Mouse (Mus musculus) bone marrow, adult 2 months (tissue): ENCODE results near the gene Sypl.

Source experiments
- CTCF ChIP-seq: fragments of 200-500 bp; IDR thresholded peaks from 2 replicates; pipeline ENCODE4 v1.5.1; 2011; ENCODE audit warnings: low read length, control low read depth; ENCODE audit not compliant: control insufficient read depth, insufficient read depth
- POLR2A ChIP-seq: fragments of 200-500 bp; IDR thresholded peaks from 2 replicates; pipeline ENCODE4 v1.6.1; 2011; ENCODE audit warnings: low read depth, mild to moderate bottlenecking, control low read depth, low read length, borderline replicate concordance; ENCODE audit not compliant: control insufficient read depth

- TF ChIP-seq POLR2A (no peak), CTCF (no peak)
Observed at GRCm38 (mm10) chr12:33009206-33009966, 55.7 kb downstream of the Sypl start.
